Mouse (Mus musculus) ES-E14 (cell line): ENCODE results near the gene Pla2g5. TPM values are rescaled to one million over a fixed set of nuclear protein-coding genes. Genes with fewer than 3 reads are reported as not detected.
"Not testable (repeated sequence)": the region's sequence is repeated elsewhere in the genome, so short reads cannot be mapped to it uniquely, and the experiment has no call there.

Experiments used
- DNase-seq: peaks from one replicate; pipeline ENCODE4 v3.0.0-alpha.2; 2013; ENCODE audit warnings: low read depth, low spot score
- H3K27ac ChIP-seq: 2 replicates; pipeline ENCODE4 v1.5.1; 2012; ENCODE audit warnings: low read depth, mild to moderate bottlenecking, low read length, moderate library complexity, mixed read lengths; ENCODE audit not compliant: poor library complexity, insufficient read depth, severe bottlenecking
- H3K36me3 ChIP-seq: 2 replicates; pipeline ENCODE4 v1.6.1; 2012; ENCODE audit warnings: mild to moderate bottlenecking, low read length, moderate library complexity, mixed read lengths; ENCODE audit not compliant: control insufficient read depth, poor library complexity, insufficient read depth, severe bottlenecking
- H3K4me1 ChIP-seq, 2 experiments: fragments of 150-350 bp in 1 of 2; sonication (generic) in 1 of 2; 2 replicates each; pipeline ENCODE4 v1.6.1; 2012; ENCODE audit warnings: low read length in 2 of 2, mild to moderate bottlenecking in 1 of 2, mixed read lengths in 1 of 2; ENCODE audit not compliant: control insufficient read depth in 2 of 2, insufficient read depth in 2 of 2, poor library complexity in 1 of 2
- H3K4me3 ChIP-seq, 2 experiments: fragments of 150-350 bp in 1 of 2; sonication (generic) in 1 of 2; 2 replicates each; pipeline ENCODE4 v1.5.1; 2012; ENCODE audit warnings: low read length in 2 of 2, low read depth in 1 of 2, mild to moderate bottlenecking in 1 of 2, mixed read lengths in 1 of 2; ENCODE audit not compliant: insufficient read depth in 1 of 2, poor library complexity in 1 of 2, severe bottlenecking in 1 of 2
- H3K9ac ChIP-seq: 2 replicates; pipeline ENCODE4 v1.6.1; 2012; ENCODE audit warnings: low read depth, mild to moderate bottlenecking, low read length, mixed read lengths; ENCODE audit not compliant: poor library complexity, insufficient read depth, severe bottlenecking
- H3K9me3 ChIP-seq: fragments of 150-350 bp; sonication (generic); 2 replicates; pipeline ENCODE4 v1.6.1; 2012; ENCODE audit warnings: low read depth, mild to moderate bottlenecking, low read length; ENCODE audit not compliant: control insufficient read depth, insufficient read depth
- CHD2 ChIP-seq: IDR thresholded peaks from 2 replicates; pipeline ENCODE4 v1.6.1; 2014; ENCODE audit warnings: mild to moderate bottlenecking, low read depth, low read length, inconsistent platforms
- HCFC1 ChIP-seq: IDR thresholded peaks from 2 replicates; pipeline ENCODE4 v1.6.1; 2012; ENCODE audit warnings: low read length, inconsistent platforms, borderline replicate concordance; ENCODE audit not compliant: insufficient read depth
- MAFK ChIP-seq: IDR thresholded peaks from 2 replicates; pipeline ENCODE4 v1.6.1; 2014; ENCODE audit warnings: mild to moderate bottlenecking, low read depth, low read length, inconsistent platforms; ENCODE audit not compliant: insufficient read depth
- ZC3H11A ChIP-seq: IDR thresholded peaks from 2 replicates; pipeline ENCODE4 v1.6.1; 2012; ENCODE audit warnings: low read depth, mild to moderate bottlenecking, inconsistent platforms, low read length, borderline replicate concordance
- ZNF384 ChIP-seq: IDR thresholded peaks from 2 replicates; pipeline ENCODE4 v1.6.1; 2012; ENCODE audit warnings: low read depth, low read length, inconsistent platforms
- in situ Hi-C, 2 experiments: fragments of 600-800 bp; cut with MboI; formaldehyde crosslinking; loops; one replicate each; pipeline ENCODE4 v1.15.1; 2025; ENCODE audit warnings: low sequenced_read_pairs in 2 of 2, inconsistent platforms in 1 of 2; ENCODE audit not compliant: unreplicated experiment in 2 of 2
- total RNA-seq: library from RNA; depleted of rRNA; stranded (reverse); fragments of 300-350 nt; gene quantifications from 2 replicates; pipeline ENCODE4 v1.2.3, GENCODE M21; 2012

Pla2g5 gene
- total RNA-seq, 1 experiment, result 3.7 TPM

DNA sequence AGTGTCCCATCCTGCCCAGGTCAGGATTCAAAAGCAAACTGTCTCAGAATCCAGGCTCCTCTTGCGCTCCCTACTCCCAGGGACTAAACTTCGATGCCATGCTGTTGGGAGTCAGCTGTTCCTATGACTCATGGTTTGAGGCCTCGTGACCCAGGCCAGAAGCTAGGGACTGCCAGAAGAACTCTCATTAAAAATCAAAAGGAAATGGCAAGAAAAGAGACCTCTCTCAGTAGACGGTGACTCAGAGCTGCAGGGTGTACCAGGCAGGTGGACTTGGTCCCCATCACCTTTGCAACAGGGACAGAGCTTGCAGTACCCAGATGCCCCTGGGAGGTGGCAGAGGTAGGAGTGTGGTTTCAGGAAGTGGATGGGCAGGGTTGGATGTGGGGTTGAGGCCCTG is 14.4 kb upstream of the Pla2g5 start, which contains the start of gene Pla2g2e:
Pla2g2e (plus strand) TSS at position 212 of the 400 bp plus-strand sequence.
- TF ChIP-seq ZC3H11A (no peak), ZNF384 (no peak), CHD2 (no peak)
- DNase-seq, result no peak
- no peaks in the 10 kb centered on the region for H3K36me3 ChIP-seq
- H3K9ac ChIP-seq, result no peak within 1 kb of the TSS
- no peak within 1 kb of the TSS for H3K4me3 ChIP-seq
- H3K27ac ChIP-seq, result no peak within 1 kb of the TSS
- no peaks in the 10 kb centered on the region for H3K9me3 ChIP-seq
- in situ Hi-C loops, result no loop called here
- H3K4me1 ChIP-seq, result peaks cover 0 to 10% of the 10 kb centered on the region in 2 experiments; a peak in 1 of 4 replicates

DNA sequence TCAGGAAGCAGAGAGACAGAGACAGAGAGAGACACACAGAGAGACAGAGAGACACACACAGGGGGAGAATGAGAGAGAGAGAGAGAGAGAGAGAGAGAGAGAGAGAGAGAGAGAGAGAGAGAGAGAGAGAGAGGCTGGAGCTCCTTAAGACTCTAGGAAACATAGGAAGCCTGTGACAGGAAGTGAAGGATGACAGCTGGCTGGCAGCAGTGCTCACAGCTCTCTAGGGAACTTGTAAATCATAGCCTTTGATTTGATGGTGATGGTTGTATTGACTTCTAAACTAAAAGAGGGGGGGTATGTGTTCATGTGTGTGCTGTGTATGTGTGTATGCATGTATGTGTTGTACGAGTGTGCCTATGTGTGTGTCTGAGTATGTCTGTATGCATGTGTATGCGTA is 12.7 kb upstream of the Pla2g5 start:
- Histone ChIP-seq H3K27ac (no peak overlapping the region), H3K4me1 (peaks cover 0 to 4% of the 10 kb centered on the region in 2 experiments; a peak in 1 of 4 replicates), H3K4me3 (no peak overlapping the region), H3K36me3 (no peaks in the 10 kb centered on the region), H3K9me3 (no peaks in the 10 kb centered on the region), H3K9ac (no peak overlapping the region)
- in situ Hi-C loops, result no loop called here
- no peak for DNase-seq
- TF ChIP-seq HCFC1, result no peak
- TF ChIP-seq MAFK, result no peak
- no peak for TF ChIP-seq CHD2
- TF ChIP-seq ZC3H11A, result no peak

DNA sequence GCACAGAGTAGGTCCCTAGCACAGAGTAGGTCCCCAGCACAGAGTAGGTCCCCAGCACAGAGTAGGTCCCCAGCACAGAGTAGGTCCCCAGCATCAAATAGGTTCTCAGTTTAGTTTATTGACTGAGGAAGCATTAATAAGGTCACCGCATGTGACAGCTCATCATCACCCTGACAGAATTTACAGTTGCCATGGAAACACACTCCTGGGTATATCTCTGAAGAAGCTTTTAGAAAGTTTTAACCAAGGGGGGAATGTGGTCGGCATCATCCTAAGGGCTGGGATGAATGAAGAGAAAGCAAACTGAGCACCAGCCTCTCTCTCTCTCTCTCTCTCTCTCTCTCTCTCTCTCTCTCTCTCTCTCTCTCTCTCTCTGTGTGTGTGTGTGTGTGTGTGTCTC is 12.0 kb upstream of the Pla2g5 start:
- H3K9ac ChIP-seq, in situ Hi-C loops, DNase-seq, H3K27ac ChIP-seq, H3K9me3 ChIP-seq, H3K4me3 ChIP-seq, H3K4me1 ChIP-seq, H3K36me3 ChIP-seq: not testable (repeated sequence)

DNA sequence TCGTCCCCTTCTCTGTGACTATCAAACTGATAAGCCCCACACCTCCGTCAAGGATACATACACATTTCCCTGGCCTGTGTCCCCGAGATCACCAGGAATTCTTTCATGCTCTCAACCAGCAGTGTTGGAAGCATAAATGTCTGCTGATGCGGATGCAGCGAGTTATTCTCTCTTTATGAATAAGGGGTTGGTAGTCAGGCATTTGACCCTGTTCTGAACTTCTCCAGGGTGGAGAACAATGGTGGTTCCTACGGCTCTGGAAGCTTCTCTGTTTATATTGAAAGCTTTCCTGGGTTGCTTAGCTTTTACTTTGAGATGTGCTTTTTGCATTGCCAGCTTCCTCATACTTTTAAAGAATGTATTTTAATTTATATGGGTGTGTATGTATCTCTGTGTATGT is 10.6 kb upstream of the Pla2g5 start, which contains the start of gene Gm13030:
Gm13030 (minus strand) TSS at position 101 of the 400 bp plus-strand sequence.
- no peak for DNase-seq
- Histone ChIP-seq H3K9ac (no peak within 1 kb of the TSS), H3K36me3 (no peaks in the 10 kb centered on the region), H3K4me1 (no peaks in the 10 kb centered on the region), H3K27ac (no peak within 1 kb of the TSS; the same call in 1 of the 2 replicates), H3K9me3 (no peaks in the 10 kb centered on the region), H3K4me3 (no peak within 1 kb of the TSS)
- TF ChIP-seq ZNF384 (no peak), HCFC1 (no peak), ZC3H11A (no peak), MAFK (no peak), CHD2 (no peak)
- in situ Hi-C loops, result no loop called here

DNA sequence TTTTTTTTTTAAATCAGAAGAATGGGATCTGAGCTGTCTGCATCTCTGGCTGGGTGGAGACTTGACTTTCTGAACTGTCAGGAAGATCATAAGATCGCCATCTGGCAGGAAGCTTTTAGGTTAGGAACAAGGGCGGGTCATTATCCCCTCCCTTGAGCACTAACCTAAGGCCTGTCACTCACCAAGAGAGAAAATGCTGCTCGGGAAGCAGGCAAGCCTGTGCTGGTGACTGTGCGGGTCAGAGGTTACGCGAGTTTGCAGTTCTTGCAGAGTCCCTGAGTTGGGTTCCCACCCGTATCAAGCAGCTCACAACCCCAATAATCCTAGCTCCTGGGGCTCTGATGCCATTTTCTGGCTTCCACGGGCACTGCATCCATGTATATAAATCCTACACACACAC is 5.4 kb upstream of the Pla2g5 start:
- Histone ChIP-seq H3K36me3 (no peaks in the 10 kb centered on the region), H3K4me1 (peaks cover 1 to 14% of the 10 kb centered on the region in 2 experiments; a peak in 1 of 4 replicates), H3K9me3 (no peaks in the 10 kb centered on the region), H3K4me3 (no peak overlapping the region), H3K9ac (no peak overlapping the region), H3K27ac (no peak overlapping the region)
- no peak for DNase-seq
- in situ Hi-C loops, result no loop called here
- TF ChIP-seq ZC3H11A (no peak), HCFC1 (no peak), CHD2 (no peak), MAFK (no peak), ZNF384 (no peak)
